Mouse (Mus musculus): ENCODE measurements around the gene Pdcl3. TPM values are rescaled to one million over a fixed set of nuclear protein-coding genes. Genes with fewer than 3 reads are reported as not detected.
A peak's percentile ranks its signal among the peaks of the same experiment; 100 is the strongest.
"Not testable (repeated sequence)": the region's sequence is repeated elsewhere in the genome, so short reads cannot be mapped to it uniquely, and the experiment has no call there.

Gene Pdcl3
- polyA plus RNA-seq, 1 experiment, result 67.1 TPM

GRCm38 (mm10) chr1:39013843-39014242, 28.4 kb downstream of the Pdcl3 start:
- no peak for TF ChIP-seq GATA1 (IDR thresholded peaks at IDR 0.05; ENCODE audit: borderline replicate concordance, low read length)
- TF ChIP-seq FLI1 (IDR thresholded peaks at IDR 0.05; ENCODE audit: low read length), result no peak
- H3K36me3 ChIP-seq (replicated peaks; ENCODE audit: low read length), result peaks cover 9% of the 10 kb centered on the region

GRCm38 (mm10) chr1:39015529-39015928, 30.1 kb downstream of the Pdcl3 start:
- Histone ChIP-seq H3K27me3 (replicated peaks) (peaks cover 24% of the 10 kb centered on the region), H3K36me3 (replicated peaks; ENCODE audit: low read length) (no peaks in the 10 kb centered on the region), H3K9me3 (peaks cover 34% of the 10 kb centered on the region), H3K4me3 (replicated peaks) (no peak overlapping the region), H3K4me1 (peaks cover 15% of the 10 kb centered on the region)
- TF ChIP-seq FLI1 (IDR thresholded peaks at IDR 0.05; ENCODE audit: low read length) (no peak), GATA1 (IDR thresholded peaks at IDR 0.05; ENCODE audit: borderline replicate concordance, low read length) (no peak)

More at GRCm38 (mm10) chr1:39013843-39014242, 28.4 kb downstream of the Pdcl3 start:
- Histone ChIP-seq H3K9me3 (peaks cover 37% of the 10 kb centered on the region), H3K4me1 (peaks cover 19% of the 10 kb centered on the region), H3K27me3 (replicated peaks) (peaks cover 21% of the 10 kb centered on the region), H3K4me3 (replicated peaks) (no peak overlapping the region)

GRCm38 (mm10) chr1:39017871-39018270, 32.5 kb downstream of the Pdcl3 start:
- Histone ChIP-seq H3K4me3 (replicated peaks) (no peak overlapping the region), H3K9me3 (peaks cover 34% of the 10 kb centered on the region), H3K36me3 (replicated peaks; ENCODE audit: low read length) (no peaks in the 10 kb centered on the region), H3K4me1 (peaks cover 20% of the 10 kb centered on the region), H3K27me3 (replicated peaks) (peaks cover 30% of the 10 kb centered on the region)
- no peak for TF ChIP-seq GATA1 (IDR thresholded peaks at IDR 0.05; ENCODE audit: borderline replicate concordance, low read length)
- TF ChIP-seq FLI1 (IDR thresholded peaks at IDR 0.05; ENCODE audit: low read length), result no peak

GRCm38 (mm10) chr1:39025142-39025541, 39.7 kb downstream of the Pdcl3 start:
- H3K9me3 ChIP-seq, result no peaks in the 10 kb centered on the region
- no peaks in the 10 kb centered on the region for H3K36me3 ChIP-seq (replicated peaks; ENCODE audit: low read length)
- H3K27me3 ChIP-seq (replicated peaks), result peaks cover 18% of the 10 kb centered on the region
- H3K4me3 ChIP-seq (replicated peaks), result peak overlapping the region; percentile 84
- peaks cover 78% of the 10 kb centered on the region for H3K4me1 ChIP-seq
- no peak for TF ChIP-seq GATA1 (IDR thresholded peaks at IDR 0.05; ENCODE audit: borderline replicate concordance, low read length)
- no peak for TF ChIP-seq FLI1 (IDR thresholded peaks at IDR 0.05; ENCODE audit: low read length)

- peaks cover 17% of the 10 kb centered on the region for H3K27me3 ChIP-seq (replicated peaks)
- no peaks in the 10 kb centered on the region for H3K9me3 ChIP-seq
- H3K36me3 ChIP-seq (replicated peaks; ENCODE audit: low read length), result no peaks in the 10 kb centered on the region
- TF ChIP-seq GATA1 (IDR thresholded peaks at IDR 0.05; ENCODE audit: borderline replicate concordance, low read length) (no peak), FLI1 (IDR thresholded peaks at IDR 0.05; ENCODE audit: low read length) (no peak)
- peak overlapping the region; percentile 84 for H3K4me3 ChIP-seq (replicated peaks)
- H3K4me1 ChIP-seq, result peaks cover 81% of the 10 kb centered on the region
Measured at GRCm38 (mm10) chr1:39025840-39026239, 40.4 kb downstream of the Pdcl3 start.

- Histone ChIP-seq H3K9me3 (peaks cover under 1% of the 10 kb centered on the region), H3K36me3 (replicated peaks; ENCODE audit: low read length) (no peaks in the 10 kb centered on the region), H3K4me1 (peaks cover 55% of the 10 kb centered on the region), H3K27me3 (replicated peaks) (peaks cover 14% of the 10 kb centered on the region), H3K4me3 (replicated peaks) (peak overlapping the region; percentile 78)
- TF ChIP-seq GATA1 (IDR thresholded peaks at IDR 0.05; ENCODE audit: borderline replicate concordance, low read length), result no peak
- no peak for TF ChIP-seq FLI1 (IDR thresholded peaks at IDR 0.05; ENCODE audit: low read length)
Measured at GRCm38 (mm10) chr1:39029176-39029575, 43.8 kb downstream of the Pdcl3 start.

GRCm38 (mm10) chr1:39030108-39030507, 44.7 kb downstream of the Pdcl3 start:
- H3K36me3 ChIP-seq (replicated peaks; ENCODE audit: low read length), result no peaks in the 10 kb centered on the region
- peaks cover 14% of the 10 kb centered on the region for H3K27me3 ChIP-seq (replicated peaks)
- H3K4me3 ChIP-seq (replicated peaks), result peak overlapping the region; percentile 69
- TF ChIP-seq GATA1 (IDR thresholded peaks at IDR 0.05; ENCODE audit: borderline replicate concordance, low read length) (no peak), FLI1 (IDR thresholded peaks at IDR 0.05; ENCODE audit: low read length) (no peak)
- peaks cover 10% of the 10 kb centered on the region for H3K9me3 ChIP-seq
- peaks cover 45% of the 10 kb centered on the region for H3K4me1 ChIP-seq

- Histone ChIP-seq H3K9me3 (peaks cover 20% of the 10 kb centered on the region), H3K36me3 (replicated peaks; ENCODE audit: low read length) (no peaks in the 10 kb centered on the region), H3K4me3 (replicated peaks) (no peak overlapping the region), H3K4me1 (peaks cover 15% of the 10 kb centered on the region), H3K27me3 (replicated peaks) (peaks cover 11% of the 10 kb centered on the region)
- TF ChIP-seq GATA1 (IDR thresholded peaks at IDR 0.05; ENCODE audit: borderline replicate concordance, low read length) (no peak), FLI1 (IDR thresholded peaks at IDR 0.05; ENCODE audit: low read length) (no peak)
Measured at GRCm38 (mm10) chr1:39035817-39036216, 50.4 kb downstream of the Pdcl3 start.

- Histone ChIP-seq H3K4me1 (peaks cover 27% of the 10 kb centered on the region), H3K4me3 (replicated peaks) (peak overlapping the region; percentile 29), H3K27me3 (replicated peaks) (peaks cover 5% of the 10 kb centered on the region), H3K36me3 (replicated peaks; ENCODE audit: low read length) (no peaks in the 10 kb centered on the region), H3K9me3 (no peaks in the 10 kb centered on the region)
- TF ChIP-seq GATA1 (IDR thresholded peaks at IDR 0.05; ENCODE audit: borderline replicate concordance, low read length) (no peak), FLI1 (IDR thresholded peaks at IDR 0.05; ENCODE audit: low read length) (no peak)
Measured at GRCm38 (mm10) chr1:39042188-39042587, 56.8 kb downstream of the Pdcl3 start.

- H3K4me3 ChIP-seq (replicated peaks); H3K27me3 ChIP-seq (replicated peaks); H3K36me3 ChIP-seq (replicated peaks; ENCODE audit: low read length): not testable (repeated sequence)
- Histone ChIP-seq H3K9me3 (peaks cover 14% of the 10 kb centered on the region), H3K4me1 (peaks cover 18% of the 10 kb centered on the region)
Measured at GRCm38 (mm10) chr1:39044442-39044841, 59.0 kb downstream of the Pdcl3 start.

GRCm38 (mm10) chr1:39046689-39047088, 61.3 kb downstream of the Pdcl3 start:
- H3K36me3 ChIP-seq (replicated peaks; ENCODE audit: low read length), result peaks cover 4% of the 10 kb centered on the region
- TF ChIP-seq FLI1 (IDR thresholded peaks at IDR 0.05; ENCODE audit: low read length), result no peak
- no peak for TF ChIP-seq GATA1 (IDR thresholded peaks at IDR 0.05; ENCODE audit: borderline replicate concordance, low read length)
- H3K4me3 ChIP-seq (replicated peaks), result no peak overlapping the region
- H3K27me3 ChIP-seq (replicated peaks), result peaks cover 2% of the 10 kb centered on the region
- peaks cover 14% of the 10 kb centered on the region for H3K4me1 ChIP-seq
- H3K9me3 ChIP-seq, result peaks cover 27% of the 10 kb centered on the region

Other genes with a start within 250 kb of the Pdcl3 start
- not detected in 2 replicates for gene Lonrf2, start 148.9 kb upstream of the Pdcl3 start, polyA plus RNA-seq (2012; ENCODE audit: insufficient read depth, low replicate concordance)
- 1.1 TPM in 1 of 2 replicates, not detected in the other for gene Chst10, start 87.4 kb upstream of the Pdcl3 start, polyA plus RNA-seq (2012; ENCODE audit: insufficient read depth, low replicate concordance)
- gene Nms, start 46.5 kb upstream of the Pdcl3 start, polyA plus RNA-seq (2012; ENCODE audit: insufficient read depth, low replicate concordance), result not detected in 2 replicates
- gene Npas2, start 208.1 kb downstream of the Pdcl3 start, polyA plus RNA-seq (2012; ENCODE audit: insufficient read depth, low replicate concordance), result 1.9 and 5.8 TPM in 2 replicates

Measured in megakaryocyte, embryonic 14.5 days (primary cell).